Mouse (Mus musculus): ENCODE measurements around the gene Poldip2.

Poldip2 gene

DNA sequence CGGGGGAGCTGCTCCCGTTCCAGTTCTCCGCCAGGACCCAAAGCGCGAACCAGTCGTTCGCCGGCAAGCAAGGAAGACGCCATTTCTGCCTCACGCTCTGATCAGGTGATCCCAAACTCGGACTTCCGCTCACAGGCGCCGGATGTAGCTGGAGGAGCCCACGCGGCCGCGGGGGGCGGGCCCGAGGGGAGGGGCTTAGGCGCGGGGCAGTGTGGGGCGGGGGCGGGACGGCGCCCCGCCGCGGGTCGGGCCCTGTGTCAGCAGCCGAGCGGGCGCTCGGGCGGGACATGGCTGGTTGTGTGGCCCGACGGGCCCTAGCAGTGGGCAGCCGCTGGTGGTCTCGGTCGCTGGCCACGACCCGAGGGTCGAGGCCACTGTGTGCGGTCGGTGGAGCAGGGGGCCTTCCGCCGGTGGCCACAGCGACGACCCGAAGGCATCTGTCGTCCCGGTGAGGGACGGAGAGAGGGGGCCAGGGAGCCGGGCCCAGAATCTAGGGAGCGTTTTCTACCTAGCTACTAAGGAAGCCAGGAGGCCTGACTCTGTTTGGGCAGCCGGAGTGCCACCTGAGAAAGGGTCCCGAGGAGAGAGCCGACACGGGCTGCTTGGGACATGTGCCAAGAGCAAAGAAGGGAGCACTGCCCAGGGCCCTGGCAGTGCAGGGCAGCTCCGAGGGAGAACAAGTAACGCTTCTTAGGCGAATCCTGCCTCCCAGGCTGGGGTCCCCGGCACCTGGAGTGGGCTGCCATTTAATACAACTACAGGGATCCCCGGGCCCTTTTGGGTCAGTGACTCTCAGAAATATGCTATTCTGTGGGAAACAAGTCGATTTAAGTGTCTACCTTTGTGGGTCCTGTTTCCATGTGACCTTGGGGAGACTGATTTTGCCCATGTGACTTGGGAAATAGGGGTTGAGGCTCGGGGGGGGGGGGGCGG is at the start of gene Poldip2, which contains the start of gene Tmem199:
TSS of gene Poldip2 (plus strand) at position 169 of the 933 bp plus-strand sequence.
TSS of gene Tmem199 (minus strand) at position 148 of the 933 bp plus-strand sequence.
- peak; percentile 83 to 88 for DNase-seq (ENCODE audit: low spot score in 2 of 2)

DNA sequence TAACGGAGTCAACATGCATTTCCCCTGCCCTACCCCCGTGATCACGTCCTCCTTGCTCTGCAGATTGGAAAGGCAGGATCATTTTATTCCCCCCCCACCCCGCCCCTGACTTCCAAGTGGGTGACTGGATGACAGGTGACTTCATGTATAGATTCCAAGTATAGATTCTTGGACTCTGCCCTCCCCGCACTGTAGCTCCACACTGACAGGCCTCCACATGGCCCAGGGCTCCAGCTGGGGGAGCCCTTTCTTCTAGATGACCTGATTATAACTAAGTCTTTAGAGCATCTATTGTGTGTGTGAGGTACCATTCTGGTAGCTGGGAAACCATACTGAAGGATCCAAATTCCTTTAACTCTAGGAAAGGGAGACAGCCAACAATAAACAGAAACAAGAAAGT is 49.3 kb upstream of the Poldip2 start:
- no peak for DNase-seq (ENCODE audit: low spot score in 2 of 2)

DNA sequence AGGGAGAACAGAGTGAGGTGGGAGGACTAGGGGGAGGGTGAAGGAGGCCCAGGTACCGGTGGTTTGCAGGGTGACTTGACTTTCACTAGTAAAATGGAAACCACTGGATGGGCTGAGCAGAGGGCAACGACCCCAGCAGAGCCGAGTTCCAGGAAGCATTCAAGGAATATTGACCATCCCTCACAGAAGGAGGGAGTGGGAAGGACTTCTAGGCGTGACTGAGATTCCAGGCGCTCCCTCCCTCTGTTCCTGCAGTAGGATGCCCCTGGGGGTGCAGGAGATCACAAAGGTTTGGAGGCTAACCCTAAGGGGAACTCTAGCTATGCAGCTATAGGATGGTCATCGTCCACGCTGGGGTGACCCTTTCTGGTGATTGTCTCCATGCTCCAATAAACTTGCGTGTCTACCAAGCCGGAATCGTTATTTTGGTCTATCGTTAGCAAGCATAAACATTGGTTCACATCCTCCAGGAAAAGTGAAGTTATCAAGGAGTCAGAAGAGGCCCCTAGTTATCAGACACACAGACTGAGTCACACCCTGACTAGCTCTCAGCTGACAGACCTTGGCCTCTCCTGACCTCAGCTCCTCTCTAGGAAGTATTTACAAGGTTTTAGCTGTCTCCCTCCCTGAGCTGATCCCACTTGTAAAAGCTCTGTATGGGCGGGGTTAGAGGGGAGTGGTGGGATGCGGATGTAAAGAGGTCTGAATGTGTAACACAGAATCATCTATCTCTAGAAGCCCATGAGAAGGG is 48.5 kb upstream of the Poldip2 start:
- DNase-seq (ENCODE audit: low spot score in 2 of 2), result no peak

DNA sequence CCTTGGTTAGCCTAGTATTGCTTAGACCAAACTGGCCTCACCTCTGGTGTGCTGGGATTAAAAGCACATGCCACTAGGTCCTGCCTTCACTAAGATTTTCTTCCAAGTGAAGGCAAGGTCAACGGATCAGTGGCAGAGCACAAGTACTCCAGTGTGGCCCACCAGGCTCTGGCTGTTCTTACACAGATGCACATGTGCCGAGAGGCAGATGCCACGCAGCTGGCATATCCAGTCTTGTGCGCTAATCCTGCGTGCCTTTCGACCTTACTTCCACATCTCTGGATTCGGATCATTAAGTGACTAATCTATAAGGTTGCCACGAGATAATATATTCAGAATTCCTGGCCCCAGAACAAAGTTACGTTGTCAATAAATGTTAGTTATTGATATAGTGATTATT is 46.9 kb upstream of the Poldip2 start:
- no peak for DNase-seq (ENCODE audit: low spot score in 2 of 2)

DNA sequence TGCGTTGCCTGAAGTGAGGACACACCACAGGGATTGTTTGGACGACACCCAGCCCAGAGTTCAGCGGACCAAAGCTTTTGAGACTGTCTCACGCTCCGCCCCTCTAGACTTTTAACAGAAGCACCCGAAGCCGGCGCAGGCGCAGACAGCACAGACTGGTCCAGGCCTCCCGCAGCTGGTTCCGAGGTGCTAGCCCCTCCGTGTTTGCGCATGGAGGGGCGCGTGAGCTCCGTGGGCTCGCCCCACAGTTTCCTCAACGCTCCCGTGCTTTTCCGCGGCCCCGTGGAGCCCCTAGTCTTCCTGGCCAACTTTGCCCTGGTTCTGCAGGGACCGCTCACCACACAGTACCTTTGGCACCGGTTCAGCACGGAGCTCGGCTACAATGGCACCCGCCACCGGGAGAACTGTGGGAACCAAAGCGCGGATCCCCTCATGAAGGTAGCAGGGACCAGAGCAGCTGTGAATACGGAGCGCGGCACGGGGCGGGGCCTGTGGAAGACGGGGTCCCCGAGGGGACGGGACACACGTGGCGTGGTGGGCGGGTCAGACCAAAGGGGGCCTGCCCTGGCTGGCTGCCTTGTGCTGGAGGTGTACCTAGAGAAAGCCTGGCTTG is 46.3 kb upstream of the Poldip2 start, which contains the start of gene Slc46a1:
TSS of gene Slc46a1 (plus strand) at position 130 of the 613 bp plus-strand sequence.
- DNase-seq (ENCODE audit: low spot score in 2 of 2), result peak; percentile 49 to 51

DNA sequence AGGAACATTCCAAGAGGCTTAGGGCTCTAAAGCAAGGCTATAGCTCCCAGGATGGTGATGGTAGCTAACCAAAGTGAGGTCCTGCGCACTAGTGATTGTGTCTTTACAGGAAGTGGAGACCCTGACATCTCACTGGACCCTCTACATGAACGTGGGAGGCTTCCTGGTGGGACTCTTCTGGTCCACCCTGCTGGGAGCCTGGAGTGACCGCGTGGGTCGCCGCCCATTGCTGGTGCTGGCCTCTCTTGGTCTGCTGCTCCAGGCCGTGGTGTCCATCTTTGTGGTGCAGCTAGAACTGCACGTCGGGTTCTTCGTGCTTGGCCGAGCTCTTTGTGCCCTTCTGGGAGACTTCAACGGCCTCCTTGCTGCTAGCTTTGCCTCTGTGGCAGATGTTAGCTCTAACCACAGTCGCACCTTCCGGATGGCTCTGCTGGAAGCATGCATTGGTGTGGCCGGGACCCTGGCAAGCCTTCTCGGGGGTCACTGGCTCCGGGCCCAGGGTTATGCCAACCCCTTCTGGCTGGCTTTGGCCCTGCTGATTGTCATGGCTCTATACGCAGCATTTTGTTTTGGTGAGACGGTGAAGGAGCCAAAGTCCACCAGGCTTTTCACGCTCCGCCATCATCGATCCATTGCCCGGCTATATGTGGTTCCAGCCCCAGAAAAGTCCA is 45.6 kb upstream of the Poldip2 start:
- no peak for DNase-seq (ENCODE audit: low spot score in 2 of 2)

DNA sequence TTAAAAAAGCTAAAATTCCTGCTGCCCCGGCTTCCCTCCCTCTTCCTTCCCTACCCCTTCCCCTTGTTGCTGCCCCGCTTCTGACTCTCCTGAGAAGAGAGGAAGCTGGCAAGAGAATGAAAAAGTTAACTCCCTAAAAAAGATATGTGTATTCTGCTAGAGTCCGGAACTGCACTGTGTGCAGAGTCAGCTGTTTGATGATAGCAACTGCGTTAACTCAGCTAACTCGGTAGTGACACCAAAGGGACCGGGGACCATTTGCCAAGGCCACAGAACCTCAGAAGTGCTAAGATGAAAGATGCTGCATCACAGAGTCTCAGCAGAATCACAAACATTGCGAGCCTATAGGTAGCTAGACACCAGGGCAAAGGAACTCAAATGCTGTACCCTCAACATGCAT is 44.5 kb upstream of the Poldip2 start:
- DNase-seq (ENCODE audit: low spot score in 2 of 2), result no peak

DNA sequence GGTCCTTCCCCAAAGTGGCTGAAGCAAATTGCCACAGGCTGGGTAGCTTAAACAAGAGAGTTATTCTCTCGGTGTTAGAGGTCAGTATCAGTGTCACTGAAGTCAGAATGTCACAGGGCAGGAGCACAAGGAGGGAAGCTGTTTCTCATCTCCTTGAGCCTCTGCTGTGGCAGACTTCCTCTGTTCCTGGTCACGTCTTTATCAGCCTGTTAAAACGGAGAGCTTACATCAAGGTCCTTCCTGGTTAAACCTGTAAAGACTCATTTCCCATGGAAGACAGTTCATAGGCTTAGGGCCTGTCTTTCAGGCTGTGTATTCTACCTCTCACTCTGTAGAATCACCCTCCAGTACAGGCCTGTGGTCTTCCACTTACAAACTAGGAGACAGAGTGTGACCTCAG is 44.1 kb upstream of the Poldip2 start:
- no peak for DNase-seq (ENCODE audit: low spot score in 2 of 2)

DNA sequence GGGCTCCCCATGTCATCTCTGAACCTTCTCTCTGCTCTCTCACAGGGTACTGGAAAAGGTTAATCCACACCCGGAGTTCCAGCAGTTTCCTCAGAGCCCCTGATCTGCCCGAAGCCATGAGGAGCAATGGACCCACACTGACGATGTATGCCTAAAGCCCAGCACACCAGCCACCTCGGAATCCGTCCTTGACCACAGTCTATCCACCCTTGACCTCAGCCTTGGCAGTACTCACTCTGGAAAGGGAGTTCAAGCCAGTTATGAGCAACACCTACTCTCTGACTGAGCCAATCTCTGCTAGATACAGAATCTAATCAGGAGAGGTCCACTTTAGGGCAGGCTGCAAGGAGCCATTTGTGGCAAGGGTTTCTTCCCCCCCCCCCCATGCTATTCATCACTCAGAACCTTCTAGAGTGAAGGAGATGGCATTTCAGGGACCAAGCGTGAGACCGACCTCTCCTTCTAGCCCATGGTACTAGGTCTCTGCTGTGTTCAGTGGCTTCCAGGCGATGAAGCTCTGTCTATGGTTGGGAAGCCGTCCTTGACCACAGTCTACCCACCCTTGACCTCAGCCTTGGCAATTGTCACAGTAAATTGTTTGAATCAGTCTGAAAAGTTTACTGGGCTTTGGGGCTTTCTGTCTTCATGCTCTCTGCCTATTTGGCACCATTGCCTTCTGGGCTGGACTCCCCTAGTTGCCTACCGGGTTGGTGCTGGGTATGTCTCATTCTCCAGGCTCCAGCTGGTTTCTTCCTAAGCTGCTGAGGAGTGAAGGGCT is 40.5 kb upstream of the Poldip2 start:
- DNase-seq (ENCODE audit: low spot score in 2 of 2), result no peak

DNA sequence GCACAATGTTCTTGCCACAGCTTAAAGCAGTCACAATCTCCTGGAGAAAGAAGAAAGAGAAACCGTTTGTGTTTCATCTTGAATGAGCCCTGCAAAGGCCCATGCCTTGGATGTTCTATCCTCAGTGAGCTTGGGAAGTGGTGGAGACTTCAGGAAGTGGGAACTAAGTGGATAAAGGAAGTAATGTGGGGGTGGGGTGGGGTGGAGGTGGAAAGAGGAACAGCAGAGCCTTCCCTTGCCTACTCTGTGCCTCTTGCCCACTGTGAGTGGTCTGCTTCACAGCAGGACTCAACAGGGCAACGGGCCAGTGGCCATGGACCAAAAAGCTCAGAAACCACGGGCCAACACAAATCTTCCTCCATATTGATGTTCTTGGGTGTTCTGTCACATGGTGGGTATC is 36.7 kb upstream of the Poldip2 start:
- no peak for DNase-seq (ENCODE audit: low spot score in 2 of 2)

DNA sequence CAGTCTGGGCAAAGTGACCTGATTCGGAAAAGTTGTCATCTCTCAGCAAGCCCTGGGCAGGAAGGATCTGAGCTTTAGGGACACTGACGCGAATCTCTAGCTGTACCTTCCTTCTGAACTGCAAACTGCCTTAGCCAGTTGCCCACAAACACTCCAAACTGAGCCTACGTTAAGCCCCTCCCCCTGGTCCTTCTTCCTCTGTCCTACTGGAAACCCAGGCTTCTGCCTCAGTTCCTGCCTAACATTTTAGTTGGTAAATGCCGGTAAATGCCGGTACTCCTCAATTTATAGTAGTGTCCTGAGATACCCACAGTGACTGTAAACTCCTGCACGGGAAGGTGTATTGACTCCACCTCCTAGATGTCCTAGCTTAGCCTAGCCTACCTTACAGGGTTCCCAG is 28.4 kb upstream of the Poldip2 start:
- DNase-seq (ENCODE audit: low spot score in 2 of 2), result no peak

DNA sequence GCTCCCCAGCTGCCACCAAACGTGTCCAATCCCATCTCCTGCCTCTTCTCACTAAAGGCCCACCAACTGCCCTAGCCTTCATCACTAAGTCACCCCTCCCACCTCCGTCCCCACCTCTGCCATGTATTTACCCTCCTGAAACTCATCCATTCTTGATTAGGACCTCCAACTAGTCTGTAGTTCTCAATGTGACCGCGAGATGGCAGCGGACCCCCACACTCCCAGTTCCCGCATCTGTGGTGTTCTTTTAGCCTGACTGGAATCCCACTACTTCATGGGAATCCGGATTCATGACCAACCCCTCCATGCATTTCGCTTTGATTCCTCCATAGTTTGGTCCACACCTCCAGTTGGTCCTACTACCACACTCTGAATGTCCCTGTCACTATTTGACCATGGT is 23.8 kb upstream of the Poldip2 start:
- peak; percentile 19 to 56 for DNase-seq (ENCODE audit: low spot score in 2 of 2)

DNA sequence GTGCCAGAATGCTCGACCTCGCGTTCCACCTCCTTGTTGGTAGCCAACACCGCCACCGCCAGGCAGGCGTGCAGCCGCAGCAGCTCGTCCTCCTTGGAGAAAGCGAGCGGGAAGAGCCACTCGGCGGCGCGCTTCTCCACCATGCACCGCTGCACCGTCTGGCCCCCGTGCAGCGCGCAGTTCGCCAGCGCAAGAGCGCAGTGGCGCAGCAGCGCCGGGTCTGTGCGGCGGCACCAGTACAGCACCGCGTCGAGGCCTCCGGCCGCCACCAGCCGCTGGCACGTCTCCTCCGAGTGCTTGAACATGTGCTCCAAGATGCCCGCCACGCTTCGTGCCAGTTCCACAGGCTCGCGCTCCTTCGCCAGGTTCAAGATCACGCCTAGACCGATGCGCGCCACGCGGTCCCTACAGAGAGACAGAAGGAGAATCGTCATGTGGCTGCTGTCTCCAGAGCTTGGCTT is 21.2 kb upstream of the Poldip2 start:
- peak in 1 of 2 experiments; percentile 37 for DNase-seq (ENCODE audit: low spot score in 2 of 2)

DNA sequence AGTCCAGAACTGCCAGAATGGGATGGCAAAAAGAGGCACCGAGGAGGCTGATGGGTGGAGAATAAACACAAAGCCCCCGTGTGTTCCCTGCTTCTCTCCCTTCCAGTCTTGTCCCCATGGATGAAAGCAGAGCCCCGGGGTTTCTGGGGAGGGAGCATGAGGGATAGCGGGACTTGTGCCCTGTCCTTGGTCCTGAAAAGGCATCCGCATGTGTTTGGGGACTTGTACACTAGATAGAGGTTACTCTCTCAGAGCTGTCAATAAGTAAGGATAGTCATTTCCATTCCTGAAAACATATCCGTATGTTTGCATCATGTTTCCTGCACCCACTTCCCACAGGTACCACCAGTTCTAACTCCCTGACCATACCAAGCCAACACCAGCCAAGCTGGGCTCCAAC is 16.1 kb upstream of the Poldip2 start:
- peak in 1 of 2 experiments; percentile 26 for DNase-seq (ENCODE audit: low spot score in 2 of 2)

DNA sequence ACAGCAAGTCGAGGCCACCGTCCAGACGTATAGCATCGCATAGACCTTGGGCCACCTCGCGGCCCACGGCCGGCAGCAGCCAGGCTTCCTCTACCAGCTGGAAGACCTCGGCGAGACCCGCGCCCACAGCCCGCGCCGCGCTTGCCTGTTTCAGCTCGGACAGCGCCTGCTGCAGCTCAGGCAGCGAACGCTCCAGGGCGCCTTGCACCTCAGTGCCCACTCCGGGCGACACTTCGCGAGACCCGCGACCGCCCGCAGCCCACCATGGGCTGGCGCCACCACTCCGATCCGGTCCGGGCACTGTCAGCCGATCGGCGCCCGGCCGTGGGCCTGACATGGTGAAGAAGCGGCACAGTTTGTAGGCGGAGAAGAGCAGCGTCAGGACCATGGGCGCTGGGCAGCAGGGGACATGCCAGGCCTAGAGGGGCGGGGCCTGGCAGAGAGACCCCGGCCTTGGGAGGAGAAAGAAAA is 14.9 kb upstream of the Poldip2 start:
- peak; percentile 13 to 21 for DNase-seq (ENCODE audit: low spot score in 2 of 2)

DNA sequence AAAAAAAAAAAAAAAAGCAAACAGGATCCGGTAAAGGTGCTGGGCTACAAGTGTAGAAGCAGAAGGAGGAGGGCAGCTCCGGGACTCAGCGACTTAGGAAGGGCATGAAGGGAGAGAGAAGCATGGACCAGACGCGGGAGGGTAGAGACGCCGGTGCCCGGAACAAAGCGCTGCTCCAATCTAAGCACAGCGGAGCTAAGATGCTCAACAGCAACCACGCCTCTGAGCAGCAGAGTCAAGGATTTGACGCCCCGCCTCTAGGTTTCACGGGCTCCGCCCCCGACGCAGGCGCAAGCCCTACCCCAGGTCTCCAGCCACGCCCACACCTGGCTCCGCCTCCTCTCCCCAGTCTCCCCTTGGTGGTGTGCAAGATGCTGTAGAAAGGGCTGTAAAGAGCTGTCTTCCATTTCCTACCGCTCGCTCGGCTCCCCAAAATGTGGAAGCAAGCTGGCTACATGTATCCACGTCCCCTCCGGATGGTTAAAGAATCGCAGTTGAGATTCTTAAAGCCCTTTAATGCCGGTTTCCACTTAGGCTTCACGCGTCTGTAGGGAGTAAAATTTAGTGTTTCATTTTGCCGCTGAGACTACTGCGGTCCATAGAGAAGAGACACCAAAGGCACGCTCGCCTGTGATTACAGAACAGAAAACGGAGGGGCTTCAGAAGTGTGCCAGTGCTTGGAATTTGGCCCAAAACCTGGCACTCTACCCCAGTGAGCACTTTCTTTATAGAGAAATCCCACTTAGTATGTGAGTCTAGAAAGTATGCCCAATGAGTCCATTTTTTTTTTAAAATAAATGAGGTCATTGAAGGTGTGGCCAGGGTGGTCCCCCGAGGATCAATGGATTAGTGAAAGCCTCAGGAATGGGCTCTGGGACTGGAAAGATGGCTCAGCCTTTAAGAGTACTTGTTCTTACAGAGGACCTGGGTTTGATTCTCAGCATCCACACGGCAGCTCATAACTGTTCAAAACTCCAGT is 14.2 kb upstream of the Poldip2 start, which contains the start of gene Sarm1:
TSS of gene Sarm1 (minus strand) at position 211 of the 979 bp plus-strand sequence.
- peak; percentile 95 to 98 for DNase-seq (ENCODE audit: low spot score in 2 of 2)

DNA sequence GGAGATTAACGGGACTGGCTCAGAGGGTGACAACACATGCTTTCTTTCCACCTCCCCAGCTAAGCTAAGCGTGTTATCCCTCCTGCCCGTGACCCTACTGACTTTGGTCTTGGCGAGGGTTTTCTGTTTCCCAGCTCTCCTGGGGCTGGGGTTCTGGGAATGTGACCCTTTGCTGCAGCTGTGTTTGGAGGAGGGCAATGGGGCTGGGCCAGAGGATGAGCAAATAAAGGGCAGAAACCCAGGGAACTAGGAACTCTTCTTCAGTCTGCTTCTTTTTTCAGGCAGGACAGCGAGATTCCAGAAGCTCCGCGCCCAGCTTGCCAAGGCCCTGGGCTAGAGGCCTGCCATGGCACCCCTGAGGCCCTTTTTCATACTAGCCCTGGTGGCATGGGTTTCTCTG is 13.0 kb upstream of the Poldip2 start, which contains the start of gene Vtn:
TSS of gene Vtn (plus strand) at position 88 of the 400 bp plus-strand sequence.
- DNase-seq (ENCODE audit: low spot score in 2 of 2), result no peak

DNA sequence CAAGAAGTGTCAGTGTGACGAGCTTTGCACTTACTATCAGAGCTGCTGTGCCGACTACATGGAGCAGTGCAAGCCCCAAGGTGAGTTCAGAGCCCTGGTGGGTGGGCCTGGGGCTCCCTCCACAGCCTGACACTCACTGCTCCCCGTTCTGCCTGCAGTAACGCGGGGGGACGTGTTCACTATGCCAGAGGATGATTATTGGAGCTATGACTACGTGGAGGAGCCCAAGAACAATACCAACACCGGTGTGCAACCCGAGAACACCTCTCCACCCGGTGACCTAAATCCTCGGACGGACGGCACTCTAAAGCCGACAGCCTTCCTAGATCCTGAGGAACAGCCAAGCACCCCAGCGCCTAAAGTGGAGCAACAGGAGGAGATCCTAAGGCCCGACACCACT is 12.4 kb upstream of the Poldip2 start:
- no peak for DNase-seq (ENCODE audit: low spot score in 2 of 2)

DNA sequence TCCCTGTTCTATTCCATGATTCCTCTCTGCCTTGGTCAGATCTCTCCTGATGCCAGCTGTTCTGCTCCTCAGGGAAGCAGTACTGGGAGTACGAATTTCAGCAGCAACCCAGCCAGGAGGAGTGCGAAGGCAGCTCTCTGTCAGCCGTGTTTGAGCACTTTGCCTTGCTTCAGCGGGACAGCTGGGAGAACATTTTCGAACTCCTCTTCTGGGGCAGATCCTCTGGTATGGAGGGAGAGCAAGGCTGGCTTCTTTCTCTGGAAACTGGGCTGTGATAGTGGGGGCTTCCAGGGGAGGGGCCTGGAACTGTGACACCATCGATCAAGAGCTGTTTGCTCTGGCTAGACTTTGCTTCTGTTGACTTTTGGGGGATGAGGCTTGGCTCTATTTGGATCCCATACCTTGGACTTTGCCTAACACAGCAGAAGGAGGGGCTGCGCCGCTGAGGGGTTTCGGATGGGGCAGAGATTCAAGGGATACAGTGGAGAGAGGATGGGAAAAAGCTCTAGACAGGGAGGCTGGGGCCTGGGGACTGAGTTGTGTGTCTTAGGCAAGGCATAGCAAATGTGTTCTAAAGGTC is 11.3 kb upstream of the Poldip2 start:
- no peak for DNase-seq (ENCODE audit: low spot score in 2 of 2)

Data from thymus, postnatal 10 days (tissue).